Mouse (Mus musculus): Measurements from ENCODE around the gene Saa1. TPM values are rescaled to one million over a fixed set of nuclear protein-coding genes. Genes with fewer than 3 reads are reported as not detected.
A peak's percentile ranks its signal among the peaks of the same experiment; 100 is the strongest.
"Not testable (repeated sequence)": the region's sequence is repeated elsewhere in the genome, so short reads cannot be mapped to it uniquely, and the experiment has no call there.

Gene Saa1
- 0.28 and 0.34 TPM in 2 replicates for polyA plus RNA-seq (2015; fragmentation: Nextera tagmentation; extraction: Ambion mirVana)

DNA sequence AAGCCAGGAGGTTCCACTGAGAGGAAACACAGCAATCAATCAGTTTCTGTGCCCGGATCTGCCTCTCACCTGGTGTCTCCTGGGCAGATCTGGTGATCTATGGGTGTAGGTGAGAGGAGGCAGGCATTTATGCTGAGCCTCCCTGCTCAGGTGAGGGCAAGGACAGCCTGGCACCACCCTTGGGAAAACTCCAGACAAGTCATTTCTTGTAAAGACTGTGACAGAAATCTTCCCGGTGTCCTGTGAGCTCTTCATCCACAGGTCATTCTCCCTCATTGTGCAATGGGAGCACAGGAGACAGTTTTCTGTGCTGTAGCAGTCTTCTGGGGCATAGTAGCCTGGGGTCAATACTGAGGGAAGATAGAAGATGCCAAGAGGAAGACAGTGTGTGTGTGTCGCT lies at the start of gene Saa1:
Gene Saa1, minus strand, starts transcription at position 101 of the 400 bp plus-strand sequence.
- ATAC-seq; H3K36me3 ChIP-seq (ENCODE audit: control insufficient read depth, insufficient read depth, low read length); H3K27me3 ChIP-seq (replicated peaks; ENCODE audit: control insufficient read depth, insufficient read depth, low read length); H3K9ac ChIP-seq (ENCODE audit: low read depth, low read length); H3K4me1 ChIP-seq (ENCODE audit: control insufficient read depth, insufficient read depth, low read length); H3K27ac ChIP-seq (ENCODE audit: low read length); H3K9me3 ChIP-seq (ENCODE audit: control insufficient read depth, low read length); H3K4me3 ChIP-seq (ENCODE audit: low read length); H3K4me2 ChIP-seq (ENCODE audit: low read depth, low read length): not testable (repeated sequence)
- WGBS, result 65% methylated on average over 3 of the region's 3 CpGs

DNA sequence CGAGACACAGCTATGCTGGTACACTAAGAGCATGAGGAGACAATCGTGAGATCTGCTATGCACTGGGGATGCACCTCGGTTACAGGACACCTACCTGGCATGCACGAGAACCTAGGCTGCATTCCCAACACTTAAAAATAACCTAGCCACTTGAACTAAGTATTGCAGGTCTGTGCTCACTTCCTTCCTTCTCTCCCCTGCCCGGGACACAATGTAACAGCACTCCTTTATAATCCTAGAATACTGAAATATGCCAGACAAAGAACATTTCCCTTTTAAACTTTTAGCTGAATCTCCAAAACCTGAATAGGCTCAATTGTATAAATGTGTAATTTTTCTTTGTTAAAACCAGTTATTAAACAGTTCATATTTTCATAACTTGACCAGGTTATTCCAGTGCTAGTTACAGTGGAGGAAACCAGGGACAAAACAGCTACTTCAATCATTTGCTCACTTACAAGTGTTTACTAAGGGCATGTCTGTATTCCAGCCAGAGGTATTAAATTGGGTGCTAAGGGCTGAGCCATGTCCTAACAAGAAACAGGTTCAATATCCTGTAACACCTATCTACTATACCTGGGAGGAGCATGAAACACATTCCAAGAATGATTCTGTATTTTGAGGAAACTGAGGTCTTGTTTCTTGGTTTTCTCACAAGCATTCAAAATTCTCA lies 46.5 kb upstream of the Saa1 start:
- H3K4me3 ChIP-seq (ENCODE audit: low read length), result no peak overlapping the region
- H3K27ac ChIP-seq (ENCODE audit: low read length), result no peak overlapping the region
- H3K36me3 ChIP-seq (ENCODE audit: control insufficient read depth, insufficient read depth, low read length), result peaks cover 9% of the 10 kb centered on the region; the same call in 1 of the 2 replicates
- H3K9ac ChIP-seq (ENCODE audit: low read depth, low read length), result no peak overlapping the region
- no peaks in the 10 kb centered on the region for H3K27me3 ChIP-seq (replicated peaks; ENCODE audit: control insufficient read depth, insufficient read depth, low read length)
- H3K4me2 ChIP-seq (ENCODE audit: low read depth, low read length), result no peak overlapping the region
- no peaks in the 10 kb centered on the region for H3K9me3 ChIP-seq (ENCODE audit: control insufficient read depth, low read length)
- ATAC-seq, result no peak
- H3K4me1 ChIP-seq (ENCODE audit: control insufficient read depth, insufficient read depth, low read length), result no peaks in the 10 kb centered on the region
- 78% methylated on average over 5 of the region's 5 CpGs for WGBS

DNA sequence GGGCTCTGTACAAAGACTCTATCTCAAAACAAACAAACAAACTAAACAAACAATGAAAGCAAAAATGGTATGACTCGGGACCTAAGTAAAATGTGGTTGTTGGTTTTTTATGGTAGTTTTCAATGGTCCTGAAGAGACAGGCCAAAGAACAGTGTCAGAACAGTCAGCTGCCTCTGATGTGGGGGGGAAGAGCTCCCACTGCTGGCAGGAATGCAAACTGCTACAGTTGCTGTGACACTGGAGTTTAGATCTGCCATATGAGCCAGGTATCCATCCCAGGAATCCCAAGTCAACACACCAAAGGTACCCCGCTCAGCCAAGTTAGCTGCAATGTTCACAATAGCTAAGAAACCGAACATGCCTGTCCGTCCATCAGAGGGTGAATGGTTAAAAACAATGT lies 27.9 kb upstream of the Saa1 start:
- H3K4me1 ChIP-seq (ENCODE audit: control insufficient read depth, insufficient read depth, low read length), result no peaks in the 10 kb centered on the region
- H3K27ac ChIP-seq (ENCODE audit: low read length), result no peak overlapping the region
- no peak overlapping the region for H3K9ac ChIP-seq (ENCODE audit: low read depth, low read length)
- ATAC-seq, result peak; percentile 62; the same call in 1 of the 2 replicates
- H3K4me2 ChIP-seq (ENCODE audit: low read depth, low read length), result no peak overlapping the region
- H3K9me3 ChIP-seq (ENCODE audit: control insufficient read depth, low read length), result no peaks in the 10 kb centered on the region
- H3K27me3 ChIP-seq (replicated peaks; ENCODE audit: control insufficient read depth, insufficient read depth, low read length), result no peaks in the 10 kb centered on the region
- no peak overlapping the region for H3K4me3 ChIP-seq (ENCODE audit: low read length)
- WGBS, result 56% methylated on average over 4 of the region's 4 CpGs
- peaks cover 19% of the 10 kb centered on the region for H3K36me3 ChIP-seq (ENCODE audit: control insufficient read depth, insufficient read depth, low read length)

DNA sequence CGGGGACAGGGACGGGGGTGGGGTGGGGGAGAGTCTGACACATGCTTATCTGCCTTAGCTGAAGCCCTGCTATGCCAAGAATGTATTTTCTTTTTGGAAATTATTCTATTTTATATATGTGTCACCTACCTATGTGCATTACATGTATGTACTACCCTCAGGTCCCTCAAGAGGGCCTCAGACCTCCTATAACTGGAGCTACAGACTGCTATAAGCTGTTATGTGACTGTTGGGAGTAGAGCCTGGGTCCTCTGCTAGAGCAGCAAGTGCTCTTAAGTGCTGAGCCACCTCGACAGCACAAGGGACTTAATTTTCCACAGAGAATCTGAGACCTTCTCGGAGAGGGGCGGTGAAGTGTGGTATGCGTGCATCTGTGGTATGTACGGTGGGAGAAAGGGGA lies 25.7 kb upstream of the Saa1 start:
- Histone ChIP-seq H3K9ac (ENCODE audit: low read depth, low read length) (no peak overlapping the region), H3K36me3 (ENCODE audit: control insufficient read depth, insufficient read depth, low read length) (peaks cover 19% of the 10 kb centered on the region), H3K4me1 (ENCODE audit: control insufficient read depth, insufficient read depth, low read length) (no peaks in the 10 kb centered on the region), H3K27ac (ENCODE audit: low read length) (no peak overlapping the region), H3K9me3 (ENCODE audit: control insufficient read depth, low read length) (no peaks in the 10 kb centered on the region), H3K4me3 (ENCODE audit: low read length) (no peak overlapping the region), H3K4me2 (ENCODE audit: low read depth, low read length) (no peak overlapping the region), H3K27me3 (replicated peaks; ENCODE audit: control insufficient read depth, insufficient read depth, low read length) (no peaks in the 10 kb centered on the region)
- 97% methylated on average over 7 of the region's 7 CpGs for WGBS
- no peak for ATAC-seq

DNA sequence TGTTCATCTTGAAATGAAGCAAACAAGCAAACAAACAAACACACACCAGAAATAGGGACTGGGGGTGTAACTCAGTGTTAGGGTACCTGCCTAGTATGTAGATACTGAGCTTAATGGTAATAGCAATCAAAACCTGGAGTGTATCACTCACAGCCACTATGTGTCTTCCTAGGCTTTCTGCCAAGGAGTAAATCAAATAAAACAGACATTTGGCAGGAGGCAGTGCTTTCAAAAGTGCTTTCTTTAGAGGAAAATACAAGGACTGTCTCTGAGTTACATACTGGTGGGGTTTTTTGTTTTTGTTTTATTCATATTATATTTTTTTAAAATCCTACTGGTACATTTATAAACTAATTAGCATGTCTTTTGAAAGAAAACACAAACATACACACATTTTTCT lies 24.6 kb upstream of the Saa1 start:
- H3K4me1 ChIP-seq (ENCODE audit: control insufficient read depth, insufficient read depth, low read length), result no peaks in the 10 kb centered on the region
- H3K27me3 ChIP-seq (replicated peaks; ENCODE audit: control insufficient read depth, insufficient read depth, low read length), result no peaks in the 10 kb centered on the region
- H3K4me3 ChIP-seq (ENCODE audit: low read length), result no peak overlapping the region
- no peak overlapping the region for H3K9ac ChIP-seq (ENCODE audit: low read depth, low read length)
- H3K4me2 ChIP-seq (ENCODE audit: low read depth, low read length), result no peak overlapping the region
- peaks cover 19% of the 10 kb centered on the region for H3K36me3 ChIP-seq (ENCODE audit: control insufficient read depth, insufficient read depth, low read length)
- ATAC-seq, result no peak
- no peak overlapping the region for H3K27ac ChIP-seq (ENCODE audit: low read length)
- H3K9me3 ChIP-seq (ENCODE audit: control insufficient read depth, low read length), result no peaks in the 10 kb centered on the region

DNA sequence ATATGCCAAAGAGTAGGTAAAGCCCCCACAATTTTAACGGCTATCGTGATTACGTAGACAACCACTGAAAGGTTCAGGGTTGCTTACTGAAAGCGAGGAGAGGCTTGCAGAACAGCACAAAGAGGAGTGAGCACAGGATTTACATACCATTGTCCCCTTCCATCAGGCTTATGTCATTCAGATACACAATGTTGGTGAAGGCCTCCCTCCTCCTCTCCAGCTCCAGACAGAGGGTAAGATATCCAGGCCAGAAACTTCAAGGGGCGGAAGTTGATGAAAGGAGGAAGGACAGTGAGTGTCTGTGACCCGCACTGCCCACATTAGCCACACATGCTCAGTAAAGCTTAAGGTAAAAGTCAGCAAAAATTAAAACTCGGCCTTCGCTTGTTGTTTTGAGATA lies 21.9 kb upstream of the Saa1 start:
- no peak for ATAC-seq
- H3K4me2 ChIP-seq (ENCODE audit: low read depth, low read length), result no peak overlapping the region
- H3K36me3 ChIP-seq (ENCODE audit: control insufficient read depth, insufficient read depth, low read length), result peaks cover 15% of the 10 kb centered on the region
- H3K27ac ChIP-seq (ENCODE audit: low read length), result no peak overlapping the region
- H3K27me3 ChIP-seq (replicated peaks; ENCODE audit: control insufficient read depth, insufficient read depth, low read length), result no peaks in the 10 kb centered on the region
- H3K4me3 ChIP-seq (ENCODE audit: low read length), result no peak overlapping the region
- 90% methylated on average over 8 of the region's 8 CpGs for WGBS
- no peaks in the 10 kb centered on the region for H3K4me1 ChIP-seq (ENCODE audit: control insufficient read depth, insufficient read depth, low read length)
- H3K9me3 ChIP-seq (ENCODE audit: control insufficient read depth, low read length), result no peaks in the 10 kb centered on the region
- H3K9ac ChIP-seq (ENCODE audit: low read depth, low read length), result no peak overlapping the region

DNA sequence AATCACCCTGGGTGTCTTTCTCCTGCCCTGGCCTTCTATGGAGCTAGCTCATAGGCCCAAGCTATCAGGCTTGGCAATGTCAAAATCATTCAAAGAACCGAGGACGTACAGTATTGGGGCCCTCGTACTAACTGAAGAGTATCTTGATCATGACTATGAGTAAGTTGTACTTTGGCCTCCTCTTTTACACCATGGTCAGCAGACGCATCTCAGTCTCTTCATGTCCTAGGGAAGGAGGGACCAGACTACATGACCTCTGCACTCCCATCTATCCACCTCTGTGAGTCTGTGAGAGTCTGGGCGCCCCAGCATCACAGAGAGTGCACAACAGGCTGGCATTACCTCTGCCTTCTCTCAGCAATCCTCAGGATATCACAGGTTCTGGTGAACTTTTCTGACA lies 19.8 kb upstream of the Saa1 start:
- peak; percentile 75 for ATAC-seq
- Histone ChIP-seq H3K4me3 (ENCODE audit: low read length) (no peak overlapping the region), H3K9me3 (ENCODE audit: control insufficient read depth, low read length) (no peaks in the 10 kb centered on the region), H3K9ac (ENCODE audit: low read depth, low read length) (0 out of 2 replicates have a peak overlapping the region, but pooled peaks have one; percentile 2), H3K27ac (ENCODE audit: low read length) (peak overlapping the region; percentile 51; the same call in 1 of the 2 replicates), H3K4me2 (ENCODE audit: low read depth, low read length) (no peak overlapping the region), H3K36me3 (ENCODE audit: control insufficient read depth, insufficient read depth, low read length) (no peaks in the 10 kb centered on the region), H3K27me3 (replicated peaks; ENCODE audit: control insufficient read depth, insufficient read depth, low read length) (no peaks in the 10 kb centered on the region), H3K4me1 (ENCODE audit: control insufficient read depth, insufficient read depth, low read length) (no peaks in the 10 kb centered on the region)
- WGBS, result 85% methylated on average over 5 of the region's 5 CpGs

DNA sequence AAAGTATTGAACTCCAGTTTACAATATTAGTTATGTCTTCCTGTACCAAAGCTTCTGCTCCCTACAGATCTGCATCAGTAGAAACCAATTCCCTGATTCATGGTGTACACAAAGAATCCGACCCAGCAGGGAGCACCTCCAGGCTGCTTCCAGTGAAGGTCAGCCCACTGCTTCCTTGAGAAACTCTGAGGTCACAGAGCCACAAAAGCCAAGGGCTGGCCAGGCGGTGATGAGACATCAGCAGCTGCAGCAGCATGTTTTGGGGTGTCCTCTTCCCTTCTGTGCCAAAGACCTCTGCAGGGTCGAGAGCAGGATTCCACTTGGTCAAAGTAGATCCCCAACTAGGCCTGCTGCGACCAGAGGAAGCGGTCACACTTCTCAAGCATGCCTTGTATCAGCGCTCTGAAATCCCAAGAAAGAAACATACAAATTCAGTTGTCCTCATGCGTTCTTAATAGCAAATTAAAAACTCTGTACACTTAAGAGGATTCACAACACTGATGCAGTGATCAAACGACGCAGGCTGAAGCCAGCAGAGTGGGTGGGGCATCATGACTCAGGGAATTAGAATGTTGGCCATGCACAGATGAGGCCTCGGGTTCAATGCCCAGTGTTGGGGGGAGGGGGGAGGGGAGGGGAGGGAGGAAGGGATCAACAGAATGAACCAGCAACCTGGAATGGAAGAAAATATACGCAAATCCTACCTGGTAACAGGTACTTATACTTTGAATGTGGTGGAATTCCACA lies 18.4 kb upstream of the Saa1 start:
- H3K36me3 ChIP-seq (ENCODE audit: control insufficient read depth, insufficient read depth, low read length), result no peaks in the 10 kb centered on the region
- no peak overlapping the region for H3K4me3 ChIP-seq (ENCODE audit: low read length)
- H3K4me2 ChIP-seq (ENCODE audit: low read depth, low read length), result no peak overlapping the region
- no peaks in the 10 kb centered on the region for H3K27me3 ChIP-seq (replicated peaks; ENCODE audit: control insufficient read depth, insufficient read depth, low read length)
- no peak overlapping the region for H3K9ac ChIP-seq (ENCODE audit: low read depth, low read length)
- no peaks in the 10 kb centered on the region for H3K4me1 ChIP-seq (ENCODE audit: control insufficient read depth, insufficient read depth, low read length)
- ATAC-seq, result no peak
- WGBS, result 73% methylated on average over 11 of the region's 11 CpGs
- H3K27ac ChIP-seq (ENCODE audit: low read length), result no peak overlapping the region
- no peaks in the 10 kb centered on the region for H3K9me3 ChIP-seq (ENCODE audit: control insufficient read depth, low read length)

DNA sequence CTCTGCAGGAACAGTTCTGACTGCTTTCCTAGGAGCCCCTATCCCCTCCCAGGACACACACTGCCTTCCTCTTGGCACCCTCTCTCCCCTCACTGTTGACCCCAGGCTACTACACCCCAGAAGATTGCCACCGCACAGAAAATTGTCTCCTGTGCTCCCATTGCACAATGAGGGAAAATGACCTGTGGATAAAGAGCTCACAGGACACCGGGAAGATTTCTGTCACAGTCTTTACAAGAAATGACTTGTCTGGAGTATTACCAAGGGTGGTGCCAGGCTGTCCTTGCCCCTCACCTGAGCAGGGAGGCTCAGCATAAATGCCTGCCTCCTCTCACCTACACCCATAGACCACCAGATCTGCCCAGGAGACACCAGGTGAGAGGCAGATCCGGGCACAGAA lies 8.7 kb upstream of the Saa1 start, which contains the start of gene Saa2:
Gene Saa2, plus strand, starts transcription at position 301 of the 400 bp plus-strand sequence.
- WGBS, result 46% methylated on average over 3 of the region's 3 CpGs
- H3K4me2 ChIP-seq (ENCODE audit: low read depth, low read length), result no peak within 1 kb of the TSS
- no peak within 1 kb of the TSS for H3K9ac ChIP-seq (ENCODE audit: low read depth, low read length)
- no peak within 1 kb of the TSS for H3K27ac ChIP-seq (ENCODE audit: low read length)
- no peaks in the 10 kb centered on the region for H3K27me3 ChIP-seq (replicated peaks; ENCODE audit: control insufficient read depth, insufficient read depth, low read length)
- H3K4me1 ChIP-seq (ENCODE audit: control insufficient read depth, insufficient read depth, low read length), result no peaks in the 10 kb centered on the region
- H3K4me3 ChIP-seq (ENCODE audit: low read length), result no peak within 1 kb of the TSS
- no peak for ATAC-seq
- no peaks in the 10 kb centered on the region for H3K36me3 ChIP-seq (ENCODE audit: control insufficient read depth, insufficient read depth, low read length)
- no peaks in the 10 kb centered on the region for H3K9me3 ChIP-seq (ENCODE audit: control insufficient read depth, low read length)
